Mouse (Mus musculus): Measurements from ENCODE around the gene Gfer. TPM values are rescaled to one million over a fixed set of nuclear protein-coding genes. Genes with fewer than 3 reads are reported as not detected.
A peak's percentile ranks its signal among the peaks of the same experiment; 100 is the strongest.
"Not testable (repeated sequence)": the region's sequence is repeated elsewhere in the genome, so short reads cannot be mapped to it uniquely, and the experiment has no call there.

Gene Gfer
- polyA plus RNA-seq, 1 experiment from 2014 or later: 48.5 TPM

DNA sequence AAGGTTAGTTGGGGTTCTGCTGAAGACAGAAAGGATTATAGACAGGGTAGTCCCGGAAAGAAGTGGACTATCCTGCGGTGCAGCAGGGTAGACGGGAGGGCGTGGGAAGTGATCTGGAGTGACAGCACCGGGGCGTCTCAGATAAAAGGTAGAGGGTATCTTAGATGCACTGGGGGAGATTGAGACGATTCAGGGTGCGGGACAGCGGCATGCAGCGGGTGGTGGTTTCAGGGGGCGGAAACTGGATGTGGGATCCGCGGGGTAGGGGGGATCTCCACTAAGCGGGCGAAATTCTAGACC is 27.9 kb upstream of the Gfer start:
- ATAC-seq: peak; percentile 16; the same call in 1 of the 2 replicates
- Histone ChIP-seq H3K4me1 (ENCODE audit: control insufficient read depth, insufficient read depth, low read length) (peaks cover 16% of the 10 kb centered on the region), H3K27ac (ENCODE audit: low read length) (peak overlapping the region; percentile 90), H3K36me3 (ENCODE audit: control insufficient read depth, insufficient read depth, low read length) (peaks cover 7% of the 10 kb centered on the region), H3K9ac (ENCODE audit: low read depth, low read length) (peak overlapping the region; percentile 89), H3K27me3 (replicated peaks; ENCODE audit: control insufficient read depth, insufficient read depth, low read length) (no peaks in the 10 kb centered on the region), H3K4me3 (ENCODE audit: low read length) (peak overlapping the region; percentile 89), H3K4me2 (ENCODE audit: low read depth, low read length) (peak overlapping the region; percentile 58), H3K9me3 (ENCODE audit: control insufficient read depth, low read length) (no peaks in the 10 kb centered on the region)
- WGBS: 1% methylated on average over 15 of the region's 15 CpGs

DNA sequence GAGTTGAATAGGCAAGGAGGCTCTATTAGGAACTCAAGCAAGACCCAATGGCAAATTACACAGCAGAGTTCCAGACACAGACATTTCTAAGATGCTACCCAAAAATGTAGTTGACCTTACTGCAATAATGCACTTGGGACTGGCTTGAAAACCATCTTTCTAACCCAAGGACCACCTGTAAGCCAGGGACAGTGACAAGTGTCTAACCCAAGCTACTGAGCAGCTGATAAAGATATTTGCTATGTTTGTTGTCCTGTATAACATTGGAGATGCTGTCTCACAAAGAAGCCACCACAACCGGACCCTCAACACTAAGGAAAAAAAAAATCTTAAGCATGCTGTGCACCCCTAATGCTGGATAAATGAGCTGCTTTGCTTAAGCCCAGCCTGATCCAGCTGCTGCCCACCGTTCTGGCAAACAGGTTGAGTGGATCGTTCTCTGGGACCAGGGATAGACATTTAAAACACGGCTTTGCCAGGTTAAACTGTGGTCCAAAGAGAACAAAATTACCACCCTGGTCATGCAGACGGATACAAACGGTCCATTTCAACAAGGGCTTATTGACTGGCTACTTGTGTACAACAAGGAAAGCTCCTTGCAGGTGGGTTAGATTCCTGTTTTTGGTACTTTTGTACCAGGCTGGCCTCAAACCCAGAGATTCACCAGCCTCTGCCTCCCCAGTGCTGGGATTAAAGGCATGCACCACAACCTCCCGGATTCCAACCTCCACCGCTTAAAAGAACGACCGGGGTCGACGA is 27.3 kb upstream of the Gfer start:
- no peak for ATAC-seq

GRCm38 (mm10) chr17:24722220-24722924 is 26.4 kb upstream of the Gfer start:
- ATAC-seq: no peak
- Histone ChIP-seq H3K36me3 (ENCODE audit: control insufficient read depth, insufficient read depth, low read length) (peaks cover 7% of the 10 kb centered on the region), H3K27ac (ENCODE audit: low read length) (peak overlapping the region; percentile 23; the same call in 1 of the 2 replicates), H3K9ac (ENCODE audit: low read depth, low read length) (peak overlapping the region; percentile 60), H3K4me2 (ENCODE audit: low read depth, low read length) (peak overlapping the region; percentile 58), H3K9me3 (ENCODE audit: control insufficient read depth, low read length) (no peaks in the 10 kb centered on the region), H3K4me3 (ENCODE audit: low read length) (peak overlapping the region; percentile 89), H3K27me3 (replicated peaks; ENCODE audit: control insufficient read depth, insufficient read depth, low read length) (no peaks in the 10 kb centered on the region), H3K4me1 (ENCODE audit: control insufficient read depth, insufficient read depth, low read length) (peaks cover 19% of the 10 kb centered on the region)
- WGBS: 33% methylated on average over 13 of the region's 13 CpGs

More for the DNA sequence above, 27.3 kb upstream of the Gfer start:
- H3K4me3 ChIP-seq (ENCODE audit: low read length): peak overlapping the region; percentile 89
- H3K27me3 ChIP-seq (replicated peaks; ENCODE audit: control insufficient read depth, insufficient read depth, low read length): no peaks in the 10 kb centered on the region
- peaks cover 19% of the 10 kb centered on the region for H3K4me1 ChIP-seq (ENCODE audit: control insufficient read depth, insufficient read depth, low read length)
- H3K9ac ChIP-seq (ENCODE audit: low read depth, low read length): peak overlapping the region; percentile 89
- H3K27ac ChIP-seq (ENCODE audit: low read length): peak overlapping the region; percentile 90
- WGBS: 2% methylated on average over 12 of the region's 12 CpGs
- H3K4me2 ChIP-seq (ENCODE audit: low read depth, low read length): peak overlapping the region; percentile 58
- H3K9me3 ChIP-seq (ENCODE audit: control insufficient read depth, low read length): no peaks in the 10 kb centered on the region
- peaks cover 7% of the 10 kb centered on the region for H3K36me3 ChIP-seq (ENCODE audit: control insufficient read depth, insufficient read depth, low read length)

GRCm38 (mm10) chr17:24721383-24721955 is 25.5 kb upstream of the Gfer start:
- H3K27ac ChIP-seq (ENCODE audit: low read length); ATAC-seq; H3K36me3 ChIP-seq (ENCODE audit: control insufficient read depth, insufficient read depth, low read length); H3K9me3 ChIP-seq (ENCODE audit: control insufficient read depth, low read length); H3K27me3 ChIP-seq (replicated peaks; ENCODE audit: control insufficient read depth, insufficient read depth, low read length): not testable (repeated sequence)
- Histone ChIP-seq H3K4me2 (ENCODE audit: low read depth, low read length) (peak overlapping the region; percentile 58), H3K4me3 (ENCODE audit: low read length) (peak overlapping the region; percentile 89), H3K9ac (ENCODE audit: low read depth, low read length) (peak overlapping the region; percentile 69), H3K4me1 (ENCODE audit: control insufficient read depth, insufficient read depth, low read length) (peaks cover 19% of the 10 kb centered on the region)
- WGBS: 49% methylated on average over 7 of the region's 7 CpGs

DNA sequence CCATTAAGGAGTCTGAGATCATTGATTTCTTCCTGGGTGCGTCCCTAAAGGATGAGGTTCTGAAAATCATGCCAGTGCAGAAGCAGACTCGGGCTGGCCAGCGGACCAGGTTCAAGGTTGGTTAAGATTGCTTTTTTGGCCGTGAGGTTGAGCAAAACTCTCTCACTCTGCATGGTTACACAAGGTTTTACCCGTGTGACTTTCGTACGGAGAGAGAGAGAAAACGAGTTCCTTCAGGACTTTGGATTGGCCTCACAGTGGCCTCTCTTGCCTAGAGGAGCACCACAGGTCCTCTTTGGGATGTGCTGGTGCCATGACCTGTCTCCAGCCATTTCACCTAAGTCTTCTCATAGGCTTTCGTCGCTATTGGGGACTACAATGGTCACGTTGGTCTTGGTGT is 24.7 kb upstream of the Gfer start:
- not testable (repeated sequence) for H3K36me3 ChIP-seq (ENCODE audit: control insufficient read depth, insufficient read depth, low read length); H3K27me3 ChIP-seq (replicated peaks; ENCODE audit: control insufficient read depth, insufficient read depth, low read length); ATAC-seq; H3K9me3 ChIP-seq (ENCODE audit: control insufficient read depth, low read length)
- H3K4me3 ChIP-seq (ENCODE audit: low read length): peak overlapping the region; percentile 89
- peak overlapping the region; percentile 69 for H3K9ac ChIP-seq (ENCODE audit: low read depth, low read length)
- peaks cover 19% of the 10 kb centered on the region for H3K4me1 ChIP-seq (ENCODE audit: control insufficient read depth, insufficient read depth, low read length)
- 0 out of 2 replicates have a peak overlapping the region, but pooled peaks have one; percentile 80 for H3K27ac ChIP-seq (ENCODE audit: low read length)
- peak overlapping the region; percentile 58 for H3K4me2 ChIP-seq (ENCODE audit: low read depth, low read length)
- WGBS: 0% methylated on average over 11 of the region's 11 CpGs

DNA sequence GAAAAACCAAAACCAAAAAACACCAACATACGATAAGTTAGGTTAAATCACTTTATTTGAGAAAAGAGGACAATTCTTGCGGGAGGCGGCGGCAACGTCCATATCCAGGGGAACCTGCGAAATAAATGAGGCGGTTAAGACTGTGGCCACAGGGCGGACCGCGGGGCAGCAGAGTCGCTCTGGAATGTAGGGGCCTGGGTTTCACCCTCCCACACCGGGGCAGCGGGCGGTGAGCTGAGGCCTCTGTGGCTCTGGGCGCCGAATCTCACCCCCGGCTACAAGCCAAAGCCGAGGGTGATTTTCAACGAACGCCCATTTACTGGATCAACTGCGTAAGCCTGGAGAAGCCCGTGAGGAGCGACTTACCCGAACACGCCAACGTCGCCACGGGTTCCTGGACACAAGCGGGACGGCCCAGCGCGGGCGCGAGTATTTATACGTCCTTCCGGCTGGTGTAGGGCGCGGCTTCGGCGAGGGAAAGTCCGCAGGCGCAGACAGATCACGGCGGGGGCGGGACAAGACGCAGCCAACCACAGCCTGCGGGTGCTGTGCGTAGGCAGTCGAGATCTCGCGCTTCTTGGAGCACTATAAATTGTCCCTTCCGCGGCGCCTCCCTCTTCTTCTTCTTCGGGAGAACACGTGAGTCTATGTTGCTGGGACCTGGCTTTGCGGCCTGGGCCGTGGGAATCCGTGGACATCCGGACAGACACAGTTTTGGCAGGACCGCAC is 23.7 kb upstream of the Gfer start:
- peak; percentile 96 for ATAC-seq
- H3K36me3 ChIP-seq (ENCODE audit: control insufficient read depth, insufficient read depth, low read length): peaks cover 7% of the 10 kb centered on the region
- WGBS: under 1% methylated on average over 61 of the region's 61 CpGs
- peak overlapping the region; percentile 58 for H3K4me2 ChIP-seq (ENCODE audit: low read depth, low read length)
- peak overlapping the region; percentile 81 for H3K27ac ChIP-seq (ENCODE audit: low read length)
- H3K9ac ChIP-seq (ENCODE audit: low read depth, low read length): peak overlapping the region; percentile 96
- peak overlapping the region; percentile 89 for H3K4me3 ChIP-seq (ENCODE audit: low read length)
- H3K9me3 ChIP-seq (ENCODE audit: control insufficient read depth, low read length): no peaks in the 10 kb centered on the region
- H3K27me3 ChIP-seq (replicated peaks; ENCODE audit: control insufficient read depth, insufficient read depth, low read length): no peaks in the 10 kb centered on the region
- H3K4me1 ChIP-seq (ENCODE audit: control insufficient read depth, insufficient read depth, low read length): peaks cover 19% of the 10 kb centered on the region

DNA sequence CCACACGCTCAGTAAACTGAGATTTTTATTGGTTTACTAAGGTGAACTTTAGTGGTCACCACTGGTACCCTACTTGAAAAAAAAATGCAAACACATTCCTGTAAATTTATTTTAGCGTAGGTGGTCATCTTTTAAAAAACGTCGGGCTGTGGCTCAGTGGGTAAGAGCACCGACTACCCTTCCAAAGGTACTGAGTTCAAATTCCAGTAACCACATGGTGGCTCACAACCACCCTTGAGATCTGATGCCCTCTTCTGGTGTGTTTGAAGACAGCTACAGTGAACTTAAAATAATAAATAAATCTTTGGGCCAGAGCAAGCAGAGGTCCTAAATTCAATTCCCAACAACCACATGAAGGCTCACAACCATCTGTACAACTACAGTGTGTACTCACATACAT is 23.0 kb upstream of the Gfer start:
- H3K4me3 ChIP-seq (ENCODE audit: low read length): peak overlapping the region; percentile 89
- not testable (repeated sequence) for H3K9me3 ChIP-seq (ENCODE audit: control insufficient read depth, low read length); H3K27me3 ChIP-seq (replicated peaks; ENCODE audit: control insufficient read depth, insufficient read depth, low read length); H3K27ac ChIP-seq (ENCODE audit: low read length); ATAC-seq; H3K36me3 ChIP-seq (ENCODE audit: control insufficient read depth, insufficient read depth, low read length)
- 59% methylated on average over 5 of the region's 5 CpGs for WGBS
- peaks cover 19% of the 10 kb centered on the region for H3K4me1 ChIP-seq (ENCODE audit: control insufficient read depth, insufficient read depth, low read length)
- H3K9ac ChIP-seq (ENCODE audit: low read depth, low read length): peak overlapping the region; percentile 96
- H3K4me2 ChIP-seq (ENCODE audit: low read depth, low read length): peak overlapping the region; percentile 57

GRCm38 (mm10) chr17:24717943-24718342 is 22.0 kb upstream of the Gfer start, which contains the start of the genes Rnf151 and Rps2:
TSS of gene Rnf151 (minus strand) at chr17:24718063.
TSS of gene Rps2 (plus strand) at chr17:24718116.
- peak within 1 kb of the TSS; percentile 89 for H3K4me3 ChIP-seq (ENCODE audit: low read length)
- H3K27ac ChIP-seq (ENCODE audit: low read length): no peak within 1 kb of the TSS
- ATAC-seq: no peak
- H3K4me1 ChIP-seq (ENCODE audit: control insufficient read depth, insufficient read depth, low read length): peaks cover 15% of the 10 kb centered on the region
- peaks cover 7% of the 10 kb centered on the region for H3K36me3 ChIP-seq (ENCODE audit: control insufficient read depth, insufficient read depth, low read length)
- no peaks in the 10 kb centered on the region for H3K27me3 ChIP-seq (replicated peaks; ENCODE audit: control insufficient read depth, insufficient read depth, low read length)
- peak within 1 kb of the TSS; percentile 57 for H3K4me2 ChIP-seq (ENCODE audit: low read depth, low read length)
- WGBS: 79% methylated on average over 4 of the region's 4 CpGs
- H3K9ac ChIP-seq (ENCODE audit: low read depth, low read length): peak within 1 kb of the TSS; percentile 96
- H3K9me3 ChIP-seq (ENCODE audit: control insufficient read depth, low read length): no peaks in the 10 kb centered on the region
